16 mouse cellular contexts compared by ENCODE assay signal in the genomic region with DNA sequence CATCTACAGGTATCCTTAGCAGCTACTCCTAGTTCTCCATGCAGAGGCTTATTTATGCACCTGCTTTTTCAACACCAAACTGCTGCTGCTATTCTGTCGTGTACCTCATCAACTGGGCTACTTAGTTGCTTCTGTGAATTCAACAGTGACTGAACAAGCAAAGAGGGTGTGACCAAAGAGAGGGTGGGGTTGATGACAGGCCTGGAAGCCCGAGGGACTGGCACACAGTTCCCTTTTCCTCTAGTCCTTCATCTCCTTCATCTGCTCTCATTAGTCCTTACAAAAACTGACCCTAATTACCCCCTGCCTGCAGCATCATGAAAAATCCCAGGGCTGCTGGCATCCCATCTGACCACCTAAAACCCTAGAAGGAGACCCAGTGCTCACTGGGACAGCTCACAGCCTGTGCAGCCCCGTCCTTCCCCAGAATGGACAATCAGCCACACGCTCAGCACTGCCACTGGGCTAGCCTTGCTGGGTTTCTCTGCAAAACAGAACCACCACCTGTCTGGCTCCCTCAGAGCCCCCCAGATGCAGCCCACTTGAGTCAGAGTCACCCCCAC. TPM values are rescaled to one million over a fixed set of nuclear protein-coding genes. Genes with fewer than 3 reads are reported as not detected.
DNase-seq lines count a peak whose midpoint lies in the region; ATAC-seq and TF ChIP-seq lines count a peak whose summit lies in the region.
"Had no signal": no experiment of that assay in that cellular context is flagged by ENCODE, and none has a peak within 500 bp of the region (broad histone marks: within the 10 kb centered on the region; RNA-seq: fewer than 3 reads in every experiment).

No protein-coding gene starts in this region.

- peaks cover 2% of the 10 kb centered on the region; the same call in 1 of the 2 replicates for H3K4me1 ChIP-seq in bone marrow, adult 2 months (ENCODE audit: control insufficient read depth, insufficient read depth, low read length)
- H3K4me1 ChIP-seq in olfactory bulb, adult 2 months (ENCODE audit: control insufficient read depth, insufficient read depth, low read length), result peaks cover 47% of the 10 kb centered on the region
- H3K4me1 ChIP-seq in midbrain, embryonic 15.5 days, result peaks cover 37% of the 10 kb centered on the region

- ATAC-seq in common myeloid progenitor, adult 5-6 weeks (replicated peaks; ENCODE audit: low read depth, poor library complexity, severe bottlenecking), result peak; percentile 50
- no peak for ATAC-seq in midbrain, embryonic 15.5 days (replicated peaks)
- ATAC-seq: Patski had no signal

- no peaks in the 10 kb centered on the region for H3K36me3 ChIP-seq in midbrain, embryonic 15.5 days (replicated peaks)
- H3K36me3 ChIP-seq: heart, embryonic 15.5 days had no signal

- H3K27me3 ChIP-seq in midbrain, embryonic 15.5 days (replicated peaks), result no peaks in the 10 kb centered on the region
- H3K27me3 ChIP-seq: heart, embryonic 15.5 days had no signal

- H3K9ac ChIP-seq in midbrain, embryonic 15.5 days, result no peak overlapping the region
- H3K9ac ChIP-seq: heart, embryonic 15.5 days; liver, embryonic 14.5 days had no signal

- no peak for DNase-seq in layer of hippocampus, adult 2 months (ENCODE audit: low spot score in 2 of 2)
- DNase-seq in layer of hippocampus, postnatal 25 days (ENCODE audit: extremely low spot score in 1 of 2, low spot score in 1 of 2), result no peak
- DNase-seq in cerebellum, adult 9-10 months, result no peak
- DNase-seq: adrenal gland, postnatal 10 days; layer of hippocampus, postnatal 36 days had no signal

- H3K4me2 ChIP-seq in midbrain, embryonic 15.5 days, result no peak overlapping the region
- H3K4me2 ChIP-seq: heart, embryonic 15.5 days had no signal

- TF ChIP-seq CTCF in layer of hippocampus, adult 2 months (conservative IDR thresholded peaks at IDR 0.05), result no peak
- no peak for TF ChIP-seq CTCF in bone marrow, adult 2 months (IDR thresholded peaks at IDR 0.05; ENCODE audit: control insufficient read depth, insufficient read depth, low read length)
- TF ChIP-seq CTCF in olfactory bulb, adult 2 months (IDR thresholded peaks at IDR 0.05; ENCODE audit: insufficient read depth, low read depth, low read length), result no peak

- no peak for TF ChIP-seq POLR2A in bone marrow, adult 2 months (IDR thresholded peaks at IDR 0.05; ENCODE audit: borderline replicate concordance, control insufficient read depth, low read depth, low read length)
- no peak for TF ChIP-seq POLR2A in olfactory bulb, adult 2 months (IDR thresholded peaks at IDR 0.05; ENCODE audit: insufficient read depth, low read depth, low read length)

- no peaks in the 10 kb centered on the region for H3K9me3 ChIP-seq in midbrain, embryonic 15.5 days
- H3K9me3 ChIP-seq: heart, embryonic 15.5 days; hindbrain, embryonic 10.5 days had no signal

- no peak overlapping the region for H3K4me3 ChIP-seq in layer of hippocampus, adult 2 months
- H3K4me3 ChIP-seq in bone marrow, adult 2 months (replicated peaks; ENCODE audit: control insufficient read depth, low read depth, low read length), result no peak overlapping the region
- no peak overlapping the region for H3K4me3 ChIP-seq in olfactory bulb, adult 2 months (ENCODE audit: insufficient read depth, low read depth, low read length)
- no peak overlapping the region for H3K4me3 ChIP-seq in midbrain, embryonic 15.5 days
- H3K4me3 ChIP-seq: heart, embryonic 15.5 days; hindbrain, embryonic 10.5 days; myocyte had no signal

- H3K27ac ChIP-seq in layer of hippocampus, adult 2 months, result 0 out of 2 replicates have a peak overlapping the region, but pooled peaks have one; percentile 4
- H3K27ac ChIP-seq in bone marrow, adult 2 months (ENCODE audit: control insufficient read depth, insufficient read depth, low read depth, low read length, poor library complexity), result peak overlapping the region; percentile 10; the same call in 1 of the 2 replicates
- 0 out of 2 replicates have a peak overlapping the region, but pooled peaks have one; percentile 52 for H3K27ac ChIP-seq in olfactory bulb, adult 2 months (ENCODE audit: insufficient read depth, low read depth, low read length)
- no peak overlapping the region for H3K27ac ChIP-seq in midbrain, embryonic 15.5 days
- H3K27ac ChIP-seq: heart, embryonic 15.5 days; hindbrain, embryonic 10.5 days; hindbrain, postnatal 0 days; kidney, postnatal 0 days; liver, embryonic 14.5 days had no signal

- WGBS in bone marrow, adult 2 months, result 36% methylated on average over 4 of the region's 4 CpGs
- WGBS in olfactory bulb, adult 2 months, result 48% methylated on average over 4 of the region's 4 CpGs
- WGBS in midbrain, embryonic 15.5 days, result 51% methylated on average over 4 of the region's 4 CpGs

RNA-seq across cellular contexts. Expression of gene Rtl5, which starts 5.8 kb away (rescaled TPM):
- 1 to 10 TPM; 8.8 to 9.0 TPM for total RNA-seq in layer of hippocampus, adult 2 months (2021)
- 1 to 10 TPM; 8.0 to 9.5 TPM for total RNA-seq in layer of hippocampus, postnatal 25 days (2021)
- polyA plus RNA-seq in bone marrow, adult 2 months (2011; ENCODE audit: insufficient read depth, insufficient read length, low replicate concordance, missing spikeins), result 2.3 and 4.2 TPM in 2 replicates
- 2.0 and 4.1 TPM in 2 replicates for total RNA-seq in common myeloid progenitor, adult 5-6 weeks (2017)
- polyA plus RNA-seq in olfactory bulb, adult 2 months (2012; ENCODE audit: insufficient read depth, insufficient read length, low replicate concordance, missing spikeins), result not detected in 2 replicates
- polyA plus RNA-seq in midbrain, embryonic 15.5 days (2015; fragmentation: Nextera tagmentation; extraction: Ambion mirVana), result 9.4 and 11.6 TPM in 2 replicates

RNA-seq across cellular contexts. Expression of gene Pin4, which starts 54.0 kb away (rescaled TPM):
- total RNA-seq in layer of hippocampus, adult 2 months (2021), result 10 to 100 TPM; 25.0 to 34.5 TPM
- total RNA-seq in layer of hippocampus, postnatal 25 days (2021), result 10 to 100 TPM; 28.0 to 36.0 TPM
- 22.4 and 31.1 TPM in 2 replicates for polyA plus RNA-seq in bone marrow, adult 2 months (2011; ENCODE audit: insufficient read depth, insufficient read length, low replicate concordance, missing spikeins)
- total RNA-seq in common myeloid progenitor, adult 5-6 weeks (2017), result 96.1 and 155 TPM in 2 replicates
- not detected in 2 replicates for polyA plus RNA-seq in olfactory bulb, adult 2 months (2012; ENCODE audit: insufficient read depth, insufficient read length, low replicate concordance, missing spikeins)
- polyA plus RNA-seq in midbrain, embryonic 15.5 days (2015; fragmentation: Nextera tagmentation; extraction: Ambion mirVana), result 63.9 and 71.5 TPM in 2 replicates
